In genomic region chr7:5038109-5038732, GRCm38 (mm10) we compare ENCODE assay signal across 1 mouse cellular context.
TF ChIP-seq lines count a peak whose summit lies in the region.

Gene Zfp784, minus strand, starts transcription at chr7:5038446.

TF ChIP-seq in MEL, 35 proteins besides CTCF, POLR2A, EP300 and RAD21 (continued from another document):
- no peak for TF ChIP-seq MAX (IDR thresholded peaks at IDR 0.05; ENCODE audit: low read length)
- no peak for TF ChIP-seq USF2 (IDR thresholded peaks at IDR 0.05; ENCODE audit: borderline replicate concordance in 1 of 2, insufficient read depth in 1 of 2, low read depth in 1 of 2, low read length in 2 of 2)
- TF ChIP-seq CHD2 (IDR thresholded peaks at IDR 0.05; ENCODE audit: low read length): no peak
TF ChIP-seq in MEL: peak in this region for 11.
